Mouse (Mus musculus): ENCODE data around the gene Cbfa2t3. TPM values are rescaled to one million over a fixed set of nuclear protein-coding genes. Genes with fewer than 3 reads are reported as not detected.

Cbfa2t3 gene
- polyA plus RNA-seq (2015; fragmentation: Nextera tagmentation; extraction: Ambion mirVana): 5.8 and 6.8 TPM in 2 replicates

- Histone ChIP-seq H3K4me2 (ENCODE audit: low read depth, low read length) (0 out of 2 replicates have a peak within 1 kb of the TSS, but pooled peaks have one; percentile 6), H3K4me3 (ENCODE audit: low read length) (0 out of 2 replicates have a peak within 1 kb of the TSS, but pooled peaks have one; percentile 17), H3K9ac (ENCODE audit: low read length) (0 out of 2 replicates have a peak within 1 kb of the TSS, but pooled peaks have one; percentile 40), H3K27me3 (ENCODE audit: control insufficient read depth, insufficient read depth, low read depth, low read length) (no peaks in the 10 kb centered on the region), H3K27ac (ENCODE audit: low read length) (no peak within 1 kb of the TSS), H3K4me1 (replicated peaks; ENCODE audit: control insufficient read depth, insufficient read depth, low read length) (peaks cover 3% of the 10 kb centered on the region), H3K36me3 (ENCODE audit: control insufficient read depth, insufficient read depth, low read length) (no peaks in the 10 kb centered on the region), H3K9me3 (ENCODE audit: control insufficient read depth, low read length) (no peaks in the 10 kb centered on the region)
- 28% methylated on average over 13 of the region's 13 CpGs for WGBS
- ATAC-seq (ENCODE audit: low read depth): peak; percentile 77
Observed at GRCm38 (mm10) chr8:122699005-122699492, at the start of gene Cbfa2t3. TSS of gene Cbfa2t3 (minus strand) at chr8:122699109.

- ATAC-seq (ENCODE audit: low read depth): no peak
- Histone ChIP-seq H3K27me3 (ENCODE audit: control insufficient read depth, insufficient read depth, low read depth, low read length) (peaks cover 28% of the 10 kb centered on the region), H3K9me3 (ENCODE audit: control insufficient read depth, low read length) (no peaks in the 10 kb centered on the region), H3K4me2 (ENCODE audit: low read depth, low read length) (no peak overlapping the region), H3K4me1 (replicated peaks; ENCODE audit: control insufficient read depth, insufficient read depth, low read length) (no peaks in the 10 kb centered on the region), H3K9ac (ENCODE audit: low read length) (no peak overlapping the region), H3K4me3 (ENCODE audit: low read length) (no peak overlapping the region), H3K27ac (ENCODE audit: low read length) (no peak overlapping the region), H3K36me3 (ENCODE audit: control insufficient read depth, insufficient read depth, low read length) (no peaks in the 10 kb centered on the region)
- 90% methylated on average over 1 of the region's 1 CpGs for WGBS
Observed at GRCm38 (mm10) chr8:122747825-122748224, 48.9 kb upstream of the Cbfa2t3 start.

- Histone ChIP-seq H3K9me3 (ENCODE audit: control insufficient read depth, low read length) (no peaks in the 10 kb centered on the region), H3K4me2 (ENCODE audit: low read depth, low read length) (no peak overlapping the region), H3K9ac (ENCODE audit: low read length) (no peak overlapping the region), H3K27me3 (ENCODE audit: control insufficient read depth, insufficient read depth, low read depth, low read length) (peaks cover 34% of the 10 kb centered on the region), H3K4me1 (replicated peaks; ENCODE audit: control insufficient read depth, insufficient read depth, low read length) (no peaks in the 10 kb centered on the region), H3K27ac (ENCODE audit: low read length) (no peak overlapping the region), H3K4me3 (ENCODE audit: low read length) (no peak overlapping the region), H3K36me3 (ENCODE audit: control insufficient read depth, insufficient read depth, low read length) (no peaks in the 10 kb centered on the region)
- WGBS: 41% methylated on average over 7 of the region's 7 CpGs
- ATAC-seq (ENCODE audit: low read depth): no peak
Observed at GRCm38 (mm10) chr8:122746439-122746838, 47.5 kb upstream of the Cbfa2t3 start.

- H3K9me3 ChIP-seq (ENCODE audit: control insufficient read depth, low read length): no peaks in the 10 kb centered on the region
- H3K27me3 ChIP-seq (ENCODE audit: control insufficient read depth, insufficient read depth, low read depth, low read length): peaks cover 34% of the 10 kb centered on the region
Observed at GRCm38 (mm10) chr8:122745750-122746275, 46.9 kb upstream of the Cbfa2t3 start.

GRCm38 (mm10) chr8:122745022-122745749, 46.3 kb upstream of the Cbfa2t3 start:
- no peaks in the 10 kb centered on the region for H3K4me1 ChIP-seq (replicated peaks; ENCODE audit: control insufficient read depth, insufficient read depth, low read length)
- ATAC-seq (ENCODE audit: low read depth): no peak
- no peak overlapping the region for H3K27ac ChIP-seq (ENCODE audit: low read length)
- no peak overlapping the region for H3K9ac ChIP-seq (ENCODE audit: low read length)
- WGBS: 26% methylated on average over 17 of the region's 17 CpGs
- H3K9me3 ChIP-seq (ENCODE audit: control insufficient read depth, low read length): no peaks in the 10 kb centered on the region
- peaks cover 34% of the 10 kb centered on the region for H3K27me3 ChIP-seq (ENCODE audit: control insufficient read depth, insufficient read depth, low read depth, low read length)
- H3K36me3 ChIP-seq (ENCODE audit: control insufficient read depth, insufficient read depth, low read length): no peaks in the 10 kb centered on the region
- no peak overlapping the region for H3K4me3 ChIP-seq (ENCODE audit: low read length)
- H3K4me2 ChIP-seq (ENCODE audit: low read depth, low read length): no peak overlapping the region

More at GRCm38 (mm10) chr8:122745750-122746275, 46.9 kb upstream of the Cbfa2t3 start:
- Histone ChIP-seq H3K4me2 (ENCODE audit: low read depth, low read length) (no peak overlapping the region), H3K36me3 (ENCODE audit: control insufficient read depth, insufficient read depth, low read length) (no peaks in the 10 kb centered on the region), H3K9ac (ENCODE audit: low read length) (no peak overlapping the region), H3K4me1 (replicated peaks; ENCODE audit: control insufficient read depth, insufficient read depth, low read length) (no peaks in the 10 kb centered on the region), H3K27ac (ENCODE audit: low read length) (no peak overlapping the region), H3K4me3 (ENCODE audit: low read length) (no peak overlapping the region)
- no peak for ATAC-seq (ENCODE audit: low read depth)
- 21% methylated on average over 16 of the region's 16 CpGs for whole genome bisulfite sequencing

GRCm38 (mm10) chr8:122742471-122742870, 43.6 kb upstream of the Cbfa2t3 start:
- no peak overlapping the region for H3K4me3 ChIP-seq (ENCODE audit: low read length)
- ATAC-seq (ENCODE audit: low read depth): no peak
- H3K9me3 ChIP-seq (ENCODE audit: control insufficient read depth, low read length): no peaks in the 10 kb centered on the region
- no peaks in the 10 kb centered on the region for H3K4me1 ChIP-seq (replicated peaks; ENCODE audit: control insufficient read depth, insufficient read depth, low read length)
- H3K9ac ChIP-seq (ENCODE audit: low read length): no peak overlapping the region
- no peak overlapping the region for H3K4me2 ChIP-seq (ENCODE audit: low read depth, low read length)
- peaks cover 34% of the 10 kb centered on the region for H3K27me3 ChIP-seq (ENCODE audit: control insufficient read depth, insufficient read depth, low read depth, low read length)
- no peak overlapping the region for H3K27ac ChIP-seq (ENCODE audit: low read length)
- H3K36me3 ChIP-seq (ENCODE audit: control insufficient read depth, insufficient read depth, low read length): no peaks in the 10 kb centered on the region
- 21% methylated on average over 19 of the region's 19 CpGs for WGBS

- H3K9ac ChIP-seq (ENCODE audit: low read length): no peak overlapping the region
Observed at GRCm38 (mm10) chr8:122739102-122739725, 40.3 kb upstream of the Cbfa2t3 start.

GRCm38 (mm10) chr8:122737886-122738285, 39.0 kb upstream of the Cbfa2t3 start:
- 81% methylated on average over 6 of the region's 6 CpGs for WGBS
- Histone ChIP-seq H3K9me3 (ENCODE audit: control insufficient read depth, low read length) (no peaks in the 10 kb centered on the region), H3K4me1 (replicated peaks; ENCODE audit: control insufficient read depth, insufficient read depth, low read length) (no peaks in the 10 kb centered on the region), H3K4me2 (ENCODE audit: low read depth, low read length) (no peak overlapping the region), H3K27ac (ENCODE audit: low read length) (no peak overlapping the region), H3K9ac (ENCODE audit: low read length) (no peak overlapping the region), H3K36me3 (ENCODE audit: control insufficient read depth, insufficient read depth, low read length) (no peaks in the 10 kb centered on the region), H3K27me3 (ENCODE audit: control insufficient read depth, insufficient read depth, low read depth, low read length) (peaks cover 8% of the 10 kb centered on the region; the same call in 1 of the 2 replicates), H3K4me3 (ENCODE audit: low read length) (no peak overlapping the region)
- no peak for ATAC-seq (ENCODE audit: low read depth)

More at GRCm38 (mm10) chr8:122739102-122739725, 40.3 kb upstream of the Cbfa2t3 start:
- Histone ChIP-seq H3K9me3 (ENCODE audit: control insufficient read depth, low read length) (no peaks in the 10 kb centered on the region), H3K27me3 (ENCODE audit: control insufficient read depth, insufficient read depth, low read depth, low read length) (peaks cover 11% of the 10 kb centered on the region), H3K4me1 (replicated peaks; ENCODE audit: control insufficient read depth, insufficient read depth, low read length) (no peaks in the 10 kb centered on the region), H3K4me3 (ENCODE audit: low read length) (no peak overlapping the region), H3K4me2 (ENCODE audit: low read depth, low read length) (no peak overlapping the region), H3K27ac (ENCODE audit: low read length) (no peak overlapping the region), H3K36me3 (ENCODE audit: control insufficient read depth, insufficient read depth, low read length) (no peaks in the 10 kb centered on the region)
- no peak for ATAC-seq (ENCODE audit: low read depth)
- 22% methylated on average over 10 of the region's 11 CpGs for WGBS

GRCm38 (mm10) chr8:122737071-122737470, 38.2 kb upstream of the Cbfa2t3 start:
- Histone ChIP-seq H3K4me2 (ENCODE audit: low read depth, low read length) (no peak overlapping the region), H3K4me3 (ENCODE audit: low read length) (no peak overlapping the region), H3K4me1 (replicated peaks; ENCODE audit: control insufficient read depth, insufficient read depth, low read length) (no peaks in the 10 kb centered on the region), H3K9me3 (ENCODE audit: control insufficient read depth, low read length) (no peaks in the 10 kb centered on the region), H3K27ac (ENCODE audit: low read length) (no peak overlapping the region), H3K9ac (ENCODE audit: low read length) (no peak overlapping the region), H3K36me3 (ENCODE audit: control insufficient read depth, insufficient read depth, low read length) (no peaks in the 10 kb centered on the region), H3K27me3 (ENCODE audit: control insufficient read depth, insufficient read depth, low read depth, low read length) (peaks cover 6% of the 10 kb centered on the region; the same call in 1 of the 2 replicates)
- ATAC-seq (ENCODE audit: low read depth): no peak
- 49% methylated on average over 4 of the region's 4 CpGs for WGBS

Data from lung, embryonic 16.5 days (tissue).